ENCODE assay signal across 13 mouse cellular contexts in the genomic region with DNA sequence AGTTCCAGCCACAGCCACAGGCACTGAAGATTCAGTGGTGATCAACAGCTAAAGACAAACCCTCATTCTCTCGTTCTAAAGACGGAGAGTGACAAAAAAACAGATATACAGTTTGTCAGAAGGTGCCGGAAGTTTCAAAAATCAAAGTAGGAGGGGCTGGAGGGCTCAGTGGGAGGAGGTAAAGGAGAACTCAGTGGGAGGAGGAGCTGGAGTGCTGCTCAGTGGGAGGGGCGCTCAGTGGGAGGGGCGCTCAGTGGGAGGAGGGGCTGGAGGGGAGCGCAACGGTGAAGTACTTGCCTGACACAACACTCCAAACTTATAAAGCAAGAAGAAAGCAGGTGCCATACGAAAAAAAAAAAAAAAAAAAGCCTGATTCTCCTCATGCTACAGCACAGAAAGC. TPM values are rescaled to one million over a fixed set of nuclear protein-coding genes. Genes with fewer than 3 reads are reported as not detected.
A peak's percentile ranks its signal among the peaks of the same experiment; 100 is the strongest.
DNase-seq lines count a peak whose midpoint lies in the region; ATAC-seq and TF ChIP-seq lines count a peak whose summit lies in the region.
"Had no signal": no experiment of that assay in that cellular context is flagged by ENCODE, and none has a peak within 500 bp of the region (broad histone marks: within the 10 kb centered on the region; RNA-seq: fewer than 3 reads in every experiment).

No protein-coding gene starts in this region.

- no peaks in the 10 kb centered on the region for H3K27me3 ChIP-seq in forebrain, embryonic 11.5 days (ENCODE audit: control insufficient read depth, insufficient read depth, low read length)
- H3K27me3 ChIP-seq: forebrain, embryonic 15.5 days; heart, embryonic 13.5 days had no signal

- DNase-seq in A20 (ENCODE audit: low read depth, low spot score), result peak; percentile 73
- DNase-seq in CD8-positive naive resting alpha-beta T cell, adult 2 months (ENCODE audit: low read depth in 2 of 2, low spot score in 2 of 2), result peak; percentile 8 to 50
- peak; percentile 43 to 54 for DNase-seq in kidney, postnatal 4 days
- DNase-seq in naive thymus-derived CD4-positive, alpha-beta T cell, adult 2 months (ENCODE audit: low read depth), result peak; percentile 71
- DNase-seq in left cerebral cortex, postnatal 10 days (ENCODE audit: extremely low spot score in 1 of 2, low spot score in 2 of 2), result no peak
- DNase-seq in forebrain, embryonic 11.5 days (ENCODE audit: low spot score), result no peak
- no peak for DNase-seq in gastrocnemius, adult 2 months
- DNase-seq: right cerebral cortex, postnatal 25 days had no signal

- 47% methylated on average over 8 of the region's 8 CpGs for WGBS in forebrain, embryonic 11.5 days

- TF ChIP-seq CTCF in gastrocnemius, adult 2 months (IDR thresholded peaks at IDR 0.05), result no peak

- ATAC-seq in forebrain, embryonic 11.5 days (replicated peaks; ENCODE audit: low FRiP score), result no peak
- ATAC-seq: forebrain, embryonic 15.5 days; intestine, postnatal 0 days had no signal

- H3K4me1 ChIP-seq in forebrain, embryonic 11.5 days (replicated peaks; ENCODE audit: control insufficient read depth, insufficient read depth, low read length), result no peaks in the 10 kb centered on the region

- H3K4me2 ChIP-seq in forebrain, embryonic 11.5 days (ENCODE audit: low read depth, low read length, severe bottlenecking), result no peak overlapping the region
- H3K4me2 ChIP-seq: forebrain, embryonic 15.5 days; heart, embryonic 13.5 days had no signal

- no peak overlapping the region for H3K4me3 ChIP-seq in forebrain, embryonic 11.5 days (ENCODE audit: low read depth, low read length)
- H3K4me3 ChIP-seq in gastrocnemius, adult 2 months, result no peak overlapping the region
- H3K4me3 ChIP-seq: forebrain, embryonic 15.5 days; heart, embryonic 13.5 days; myocyte had no signal

- intact Hi-C loops in left cerebral cortex, postnatal 10 days (cut with DNase I), result no loop called here
- intact Hi-C loops in gastrocnemius, adult 2 months (cut with DNase I), result no loop called here

- H3K36me3 ChIP-seq in forebrain, embryonic 11.5 days (ENCODE audit: control insufficient read depth, insufficient read depth, low read length), result no peaks in the 10 kb centered on the region
- H3K36me3 ChIP-seq: forebrain, embryonic 15.5 days; heart, embryonic 13.5 days had no signal

- H3K9me3 ChIP-seq in forebrain, embryonic 11.5 days (ENCODE audit: control insufficient read depth, low read length), result no peaks in the 10 kb centered on the region
- H3K9me3 ChIP-seq: forebrain, embryonic 15.5 days; heart, embryonic 13.5 days had no signal

- no peak overlapping the region for H3K27ac ChIP-seq in forebrain, embryonic 11.5 days (ENCODE audit: low read depth, low read length)
- no peak overlapping the region for H3K27ac ChIP-seq in gastrocnemius, adult 2 months
- H3K27ac ChIP-seq: forebrain, embryonic 15.5 days; heart, embryonic 13.5 days; liver, embryonic 14.5 days had no signal

- no peak overlapping the region for H3K9ac ChIP-seq in forebrain, embryonic 11.5 days (ENCODE audit: low read length)
- H3K9ac ChIP-seq: forebrain, embryonic 15.5 days; heart, embryonic 13.5 days; liver, embryonic 14.5 days had no signal

RNA-seq across cellular contexts. Expression of gene 2010300C02Rik, which starts 28.7 kb away (rescaled TPM):
- total RNA-seq in left cerebral cortex, postnatal 10 days (2021), result 100 to 1,000 TPM; 106 to 122 TPM
- 0.68 and 0.86 TPM in 2 replicates for polyA plus RNA-seq in forebrain, embryonic 11.5 days (2014; fragmentation: Nextera tagmentation; extraction: Ambion mirVana)
- total RNA-seq in gastrocnemius, adult 2 months (2021), result under 1 TPM; 0.22 to 0.31 TPM
- polyA plus RNA-seq: myocyte had no signal

Comparison
In these comparisons a context has a peak if more than half of its experiments do, and no peak if none do; other contexts are left out.
1. DNase-seq: peak in A20 (single experiment), CD8-positive naive resting alpha-beta T cell, adult 2 months (2 of 2), kidney, postnatal 4 days (2 of 2) and naive thymus-derived CD4-positive, alpha-beta T cell, adult 2 months (single experiment); none in left cerebral cortex, postnatal 10 days (0 of 2), forebrain, embryonic 11.5 days (single experiment) and gastrocnemius, adult 2 months (single experiment).
2. RNA of gene 2010300C02Rik, which starts 28.7 kb away (total RNA-seq): 106 to 122 TPM in left cerebral cortex, postnatal 10 days; 0.22 to 0.31 TPM in gastrocnemius, adult 2 months; every median in the first group is over 10 times any median in the second.